Mouse (Mus musculus): ENCODE data around the gene Cldn19. TPM values are rescaled to one million over a fixed set of nuclear protein-coding genes. Genes with fewer than 3 reads are reported as not detected.
A peak's percentile ranks its signal among the peaks of the same experiment; 100 is the strongest.

The Cldn19 gene
- polyA plus RNA-seq (2012; fragmentation: generic; extraction: Trizol), result not detected
- long read RNA-seq, experiment 1, result 0 reads
- long read RNA-seq, experiment 2, result 0 reads

GRCm38 (mm10) chr4:119255351-119255750 is at the start of gene Cldn19:
Gene Cldn19, plus strand, starts transcription at chr4:119255414.
- no peaks in the 10 kb centered on the region for H3K79me2 ChIP-seq (ENCODE audit: control insufficient read depth, insufficient read depth)
- no peaks in the 10 kb centered on the region for H3K36me3 ChIP-seq (ENCODE audit: control insufficient read depth, insufficient read depth)
- H3K27me3 ChIP-seq (ENCODE audit: control insufficient read depth, insufficient read depth, insufficient read length), result no peaks in the 10 kb centered on the region
- H3ac ChIP-seq (ENCODE audit: control insufficient read depth, insufficient read length, low read depth), result no peak within 1 kb of the TSS
- TF ChIP-seq MAX (IDR thresholded peaks at IDR 0.05) (no peak), FOSL1 (IDR thresholded peaks at IDR 0.05; ENCODE audit: insufficient read depth, low read length, poor library complexity, severe bottlenecking) (no peak), CEBPB (IDR thresholded peaks at IDR 0.05; ENCODE audit: low read depth) (no peak), CTCF (IDR thresholded peaks at IDR 0.05; ENCODE audit: control insufficient read depth, insufficient read depth, insufficient read length) (no peak), USF1 (IDR thresholded peaks at IDR 0.05; ENCODE audit: low read depth) (no peak), MYOD1 (IDR thresholded peaks at IDR 0.05; ENCODE audit: control insufficient read depth, insufficient read length, low read depth) (no peak), MYOG (IDR thresholded peaks at IDR 0.05; ENCODE audit: control insufficient read depth, extremely low read depth, insufficient read length) (no peak)
- no peak within 1 kb of the TSS for H3K4me3 ChIP-seq (ENCODE audit: insufficient read depth, poor library complexity, severe bottlenecking)
- no peaks in the 10 kb centered on the region for H3K79me3 ChIP-seq (ENCODE audit: low read depth)

DNA sequence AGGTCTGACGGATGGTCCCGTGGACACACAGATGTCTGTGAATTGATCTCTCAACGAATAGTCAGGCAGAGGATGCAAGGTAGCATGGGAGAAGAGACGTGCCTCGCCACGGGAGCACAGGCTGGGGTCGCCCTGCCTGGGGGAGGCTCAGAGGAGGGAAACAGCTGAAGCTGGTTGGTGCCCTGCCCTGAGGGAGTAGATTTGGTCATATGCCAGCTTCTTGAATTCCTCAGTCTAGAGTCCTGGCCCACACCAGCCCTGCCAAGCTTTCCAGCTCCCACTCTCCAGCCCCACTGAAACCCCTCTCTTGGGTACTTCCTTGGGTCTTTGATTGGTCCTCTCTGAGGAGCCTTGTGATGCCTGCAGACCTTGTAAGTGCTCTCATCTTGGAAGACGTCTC is 38.5 kb upstream of the Cldn19 start:
- H3K36me3 ChIP-seq (ENCODE audit: control insufficient read depth, insufficient read depth), result no peaks in the 10 kb centered on the region
- no peak for TF ChIP-seq USF1 (IDR thresholded peaks at IDR 0.05; ENCODE audit: low read depth)
- no peak for TF ChIP-seq CEBPB (IDR thresholded peaks at IDR 0.05; ENCODE audit: low read depth)
- TF ChIP-seq FOSL1 (IDR thresholded peaks at IDR 0.05; ENCODE audit: insufficient read depth, low read length, poor library complexity, severe bottlenecking), result no peak
- TF ChIP-seq CTCF (IDR thresholded peaks at IDR 0.05; ENCODE audit: control insufficient read depth, insufficient read depth, insufficient read length), result no peak
- no peak for TF ChIP-seq MYOG (IDR thresholded peaks at IDR 0.05; ENCODE audit: control insufficient read depth, extremely low read depth, insufficient read length)
- TF ChIP-seq MYOD1 (IDR thresholded peaks at IDR 0.05; ENCODE audit: control insufficient read depth, insufficient read length, low read depth), result no peak
- TF ChIP-seq MAX (IDR thresholded peaks at IDR 0.05), result no peak

DNA sequence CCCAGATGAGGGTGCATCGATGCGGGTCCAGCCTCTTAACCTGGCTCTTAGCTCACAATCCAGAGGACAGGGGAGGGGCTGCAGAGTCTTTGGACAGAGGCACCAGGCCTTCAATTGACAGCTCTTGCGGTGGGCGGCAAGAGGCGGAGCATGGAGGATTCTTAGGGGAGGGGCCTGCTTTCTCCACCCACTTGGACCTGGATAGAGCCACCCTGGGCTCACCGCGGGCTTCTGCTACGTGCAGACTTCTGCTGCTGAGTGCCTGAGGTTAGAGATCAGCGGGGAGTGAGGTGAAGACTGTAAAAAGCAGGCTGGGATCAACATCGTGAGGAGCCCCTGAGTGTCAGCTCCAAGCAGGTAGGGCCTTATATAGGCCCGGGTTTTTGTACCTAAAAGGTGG is 37.0 kb upstream of the Cldn19 start, which contains the start of gene Tmem269:
Tmem269 (minus strand) TSS at position 49 of the 400 bp plus-strand sequence.
- H3K4me3 ChIP-seq (ENCODE audit: insufficient read depth, poor library complexity, severe bottlenecking), result no peak within 1 kb of the TSS
- TF ChIP-seq USF1 (IDR thresholded peaks at IDR 0.05; ENCODE audit: low read depth), result no peak
- no peak for TF ChIP-seq MAX (IDR thresholded peaks at IDR 0.05)
- no peak for TF ChIP-seq MYOD1 (IDR thresholded peaks at IDR 0.05; ENCODE audit: control insufficient read depth, insufficient read length, low read depth)
- TF ChIP-seq MYOG (IDR thresholded peaks at IDR 0.05; ENCODE audit: control insufficient read depth, extremely low read depth, insufficient read length), result no peak
- TF ChIP-seq CEBPB (IDR thresholded peaks at IDR 0.05; ENCODE audit: low read depth), result no peak
- TF ChIP-seq FOSL1 (IDR thresholded peaks at IDR 0.05; ENCODE audit: insufficient read depth, low read length, poor library complexity, severe bottlenecking), result no peak
- no peak for TF ChIP-seq CTCF (IDR thresholded peaks at IDR 0.05; ENCODE audit: control insufficient read depth, insufficient read depth, insufficient read length)
- H3ac ChIP-seq (ENCODE audit: control insufficient read depth, insufficient read length, low read depth), result no peak within 1 kb of the TSS
- peaks cover 9% of the 10 kb centered on the region for H3K27me3 ChIP-seq (ENCODE audit: control insufficient read depth, insufficient read depth, insufficient read length)
- H3K79me3 ChIP-seq (ENCODE audit: low read depth), result no peaks in the 10 kb centered on the region
- H3K79me2 ChIP-seq (ENCODE audit: control insufficient read depth, insufficient read depth), result no peaks in the 10 kb centered on the region
- H3K36me3 ChIP-seq (ENCODE audit: control insufficient read depth, insufficient read depth), result no peaks in the 10 kb centered on the region

More for the DNA sequence above, 38.5 kb upstream of the Cldn19 start:
- H3K4me3 ChIP-seq (ENCODE audit: insufficient read depth, poor library complexity, severe bottlenecking), result no peak overlapping the region
- H3K27me3 ChIP-seq (ENCODE audit: control insufficient read depth, insufficient read depth, insufficient read length), result peaks cover 9% of the 10 kb centered on the region
- no peak overlapping the region for H3ac ChIP-seq (ENCODE audit: control insufficient read depth, insufficient read length, low read depth)
- no peaks in the 10 kb centered on the region for H3K79me3 ChIP-seq (ENCODE audit: low read depth)
- H3K79me2 ChIP-seq (ENCODE audit: control insufficient read depth, insufficient read depth), result no peaks in the 10 kb centered on the region

DNA sequence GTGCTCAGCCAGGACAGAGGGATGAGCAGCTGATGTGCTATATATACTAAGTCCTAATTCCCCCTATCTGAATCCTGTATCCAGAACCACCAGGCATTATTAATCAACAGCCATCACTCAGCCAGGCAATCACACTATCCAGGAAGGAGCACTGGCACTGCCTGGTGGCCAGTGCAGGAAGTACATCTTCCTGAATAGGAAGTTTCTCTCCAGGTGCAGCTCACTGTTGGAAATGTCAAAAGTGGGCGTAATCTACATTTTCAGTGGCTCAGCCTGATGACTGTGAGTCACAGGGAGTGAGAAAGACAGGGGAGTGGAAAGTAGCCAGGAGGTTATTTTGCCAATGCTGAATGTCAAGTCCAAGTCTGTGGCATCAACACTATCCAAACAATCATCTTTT is 31.5 kb upstream of the Cldn19 start:
- no peak overlapping the region for H3ac ChIP-seq (ENCODE audit: control insufficient read depth, insufficient read length, low read depth)
- peaks cover 27% of the 10 kb centered on the region for H3K36me3 ChIP-seq (ENCODE audit: control insufficient read depth, insufficient read depth)
- H3K4me3 ChIP-seq (ENCODE audit: insufficient read depth, poor library complexity, severe bottlenecking), result no peak overlapping the region
- TF ChIP-seq CTCF (IDR thresholded peaks at IDR 0.05; ENCODE audit: control insufficient read depth, insufficient read depth, insufficient read length), result peak; percentile 12
- TF ChIP-seq USF1 (IDR thresholded peaks at IDR 0.05; ENCODE audit: low read depth), result no peak
- TF ChIP-seq MAX (IDR thresholded peaks at IDR 0.05), result no peak
- no peaks in the 10 kb centered on the region for H3K27me3 ChIP-seq (ENCODE audit: control insufficient read depth, insufficient read depth, insufficient read length)
- H3K79me3 ChIP-seq (ENCODE audit: low read depth), result no peaks in the 10 kb centered on the region
- no peaks in the 10 kb centered on the region for H3K79me2 ChIP-seq (ENCODE audit: control insufficient read depth, insufficient read depth)

DNA sequence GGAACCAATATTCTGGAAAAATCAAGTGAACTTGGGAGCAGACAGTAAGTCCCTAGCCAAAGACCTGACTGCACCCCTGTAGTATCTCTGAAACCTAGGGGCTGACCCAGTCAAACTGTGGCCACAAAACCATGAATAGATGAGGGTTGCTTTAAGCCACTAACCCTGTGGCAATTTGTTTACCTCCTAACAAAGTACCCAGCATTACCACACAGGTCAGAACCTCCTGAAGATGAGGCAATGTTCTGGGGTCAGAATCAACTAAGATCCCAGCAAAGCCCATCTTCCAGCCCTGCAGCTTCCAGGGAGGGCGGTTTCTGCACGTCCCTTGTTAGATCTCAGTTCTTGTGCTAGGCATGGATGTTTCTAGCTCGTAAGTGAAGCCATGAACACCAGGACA is 30.7 kb upstream of the Cldn19 start:
- Histone ChIP-seq H3K79me2 (ENCODE audit: control insufficient read depth, insufficient read depth) (no peaks in the 10 kb centered on the region), H3K36me3 (ENCODE audit: control insufficient read depth, insufficient read depth) (peaks cover 27% of the 10 kb centered on the region), H3ac (ENCODE audit: control insufficient read depth, insufficient read length, low read depth) (no peak overlapping the region), H3K27me3 (ENCODE audit: control insufficient read depth, insufficient read depth, insufficient read length) (no peaks in the 10 kb centered on the region), H3K79me3 (ENCODE audit: low read depth) (no peaks in the 10 kb centered on the region), H3K4me3 (ENCODE audit: insufficient read depth, poor library complexity, severe bottlenecking) (no peak overlapping the region)
- TF ChIP-seq MYOG (IDR thresholded peaks at IDR 0.05; ENCODE audit: control insufficient read depth, extremely low read depth, insufficient read length) (no peak), USF1 (IDR thresholded peaks at IDR 0.05; ENCODE audit: low read depth) (no peak), MYOD1 (IDR thresholded peaks at IDR 0.05; ENCODE audit: control insufficient read depth, insufficient read length, low read depth) (no peak), MAX (IDR thresholded peaks at IDR 0.05) (no peak), FOSL1 (IDR thresholded peaks at IDR 0.05; ENCODE audit: insufficient read depth, low read length, poor library complexity, severe bottlenecking) (no peak), CTCF (IDR thresholded peaks at IDR 0.05; ENCODE audit: control insufficient read depth, insufficient read depth, insufficient read length) (no peak), CEBPB (IDR thresholded peaks at IDR 0.05; ENCODE audit: low read depth) (no peak)

DNA sequence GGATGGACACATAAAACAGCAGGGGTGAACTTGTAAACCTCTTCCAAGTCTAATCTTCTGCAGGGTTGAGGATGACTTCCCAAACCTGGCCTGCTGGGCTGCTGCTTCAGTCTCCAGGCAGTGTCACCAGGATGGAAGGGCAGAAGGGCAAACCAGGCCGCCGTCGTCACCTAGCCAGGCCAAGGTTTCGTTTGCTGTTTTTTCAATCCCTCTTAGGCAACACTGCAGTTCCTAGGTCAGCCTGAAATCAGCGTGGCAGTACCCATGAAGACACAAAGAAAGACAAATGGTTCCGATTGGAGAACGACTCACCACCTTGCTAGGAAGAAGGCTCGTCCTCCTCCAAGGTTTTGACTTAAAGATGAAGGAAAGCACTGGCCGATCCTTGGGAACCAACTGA is 29.5 kb upstream of the Cldn19 start:
- no peaks in the 10 kb centered on the region for H3K79me3 ChIP-seq (ENCODE audit: low read depth)
- no peak overlapping the region for H3ac ChIP-seq (ENCODE audit: control insufficient read depth, insufficient read length, low read depth)
- H3K4me3 ChIP-seq (ENCODE audit: insufficient read depth, poor library complexity, severe bottlenecking), result no peak overlapping the region
- H3K36me3 ChIP-seq (ENCODE audit: control insufficient read depth, insufficient read depth), result peaks cover 27% of the 10 kb centered on the region
- no peaks in the 10 kb centered on the region for H3K27me3 ChIP-seq (ENCODE audit: control insufficient read depth, insufficient read depth, insufficient read length)
- TF ChIP-seq CTCF (IDR thresholded peaks at IDR 0.05; ENCODE audit: control insufficient read depth, insufficient read depth, insufficient read length), result no peak
- no peak for TF ChIP-seq MYOD1 (IDR thresholded peaks at IDR 0.05; ENCODE audit: control insufficient read depth, insufficient read length, low read depth)
- no peak for TF ChIP-seq MAX (IDR thresholded peaks at IDR 0.05)
- no peak for TF ChIP-seq CEBPB (IDR thresholded peaks at IDR 0.05; ENCODE audit: low read depth)
- TF ChIP-seq USF1 (IDR thresholded peaks at IDR 0.05; ENCODE audit: low read depth), result no peak
- H3K79me2 ChIP-seq (ENCODE audit: control insufficient read depth, insufficient read depth), result no peaks in the 10 kb centered on the region

Data from C2C12 (cell line).